Mouse (Mus musculus) MEL (cell line): ENCODE measurements around the gene Vmn1r137. TPM values are rescaled to one million over a fixed set of nuclear protein-coding genes. Genes with fewer than 3 reads are reported as not detected.
"Not testable (repeated sequence)": the region's sequence is repeated elsewhere in the genome, so short reads cannot be mapped to it uniquely, and the experiment has no call there.

Source experiments
- DNase-seq: peaks from one replicate; pipeline ENCODE4 v3.0.0; 2011; ENCODE audit warnings: low read depth, low spot score
- H3K27ac ChIP-seq: 2 replicates; pipeline ENCODE4 v1.5.1; 2012; ENCODE audit warnings: low read depth, mild to moderate bottlenecking, control low read depth, low read length, moderate library complexity; ENCODE audit not compliant: control insufficient read depth
- H3K27me3 ChIP-seq, 2 experiments: fragments of 150-350 bp in 1 of 2; sonication (generic) in 1 of 2; 2 replicates each; pipeline ENCODE4 v1.6.1; 2012; ENCODE audit warnings: low read length in 2 of 2, mild to moderate bottlenecking in 2 of 2, improper control_type of control experiment in 1 of 2, moderate library complexity in 1 of 2; ENCODE audit not compliant: insufficient read depth in 2 of 2, control insufficient read depth in 1 of 2
- H3K36me3 ChIP-seq, 2 experiments: 2 replicates each; pipeline ENCODE4 v1.6.1; 2012 to 2014; ENCODE audit warnings: low read length in 2 of 2, improper control_type of control experiment in 1 of 2, inconsistent platforms in 1 of 2, mild to moderate bottlenecking in 1 of 2; ENCODE audit not compliant: insufficient read depth in 2 of 2, control insufficient read depth in 1 of 2
- H3K4me1 ChIP-seq, 2 experiments: fragments of 150-350 bp in 1 of 2; sonication (generic) in 1 of 2; 2 replicates each; pipeline ENCODE4 v1.6.1; 2012; ENCODE audit warnings: low read length in 2 of 2, improper control_type of control experiment in 1 of 2, mild to moderate bottlenecking in 1 of 2; ENCODE audit not compliant: insufficient read depth in 2 of 2, control insufficient read depth in 1 of 2
- H3K4me3 ChIP-seq, 2 experiments: fragments of 150-350 bp in 1 of 2; sonication (generic) in 1 of 2; 2 replicates each; pipeline ENCODE4 v1.5.1; 2012; ENCODE audit warnings: low read depth in 2 of 2, low read length in 2 of 2, mild to moderate bottlenecking in 2 of 2, moderate library complexity in 2 of 2, control low read depth in 1 of 2, improper control_type of control experiment in 1 of 2; ENCODE audit not compliant: control insufficient read depth in 1 of 2, insufficient read depth in 1 of 2
- H3K79me2 ChIP-seq: 2 replicates; pipeline ENCODE4 v1.6.1; 2012; ENCODE audit warnings: mild to moderate bottlenecking, low read length, moderate library complexity; ENCODE audit not compliant: control insufficient read depth, poor library complexity, insufficient read depth
- H3K9ac ChIP-seq: 2 replicates; pipeline ENCODE4 v1.6.1; 2012; ENCODE audit warnings: low read depth, mild to moderate bottlenecking, control low read depth, low read length, moderate library complexity; ENCODE audit not compliant: control insufficient read depth, poor library complexity, severe bottlenecking
- H3K9me3 ChIP-seq: fragments of 150-350 bp; sonication (generic); replicated peaks from 2 replicates; pipeline ENCODE4 v1.6.1; 2012; ENCODE audit warnings: mild to moderate bottlenecking, low read length, improper control_type of control experiment, moderate library complexity; ENCODE audit not compliant: insufficient read depth
- polyA plus RNA-seq, 2 experiments: library from polyadenylated mRNA; stranded (reverse) in 1 of 2; unstranded in 1 of 2; fragments of >175 nt in 1 of 2; fragments of >200 nt in 1 of 2; gene quantifications; 2 replicates each; pipeline versions ENCODE4 v1.2.1 to v1.2.4; 2012; ENCODE audit warnings: low replicate concordance in 2 of 2, low read depth in 1 of 2; ENCODE audit not compliant: insufficient read length in 2 of 2, insufficient read depth in 1 of 2, missing spikeins in 1 of 2
- total RNA-seq: library from RNA; depleted of rRNA; stranded (reverse); fragments of 300-350 nt; gene quantifications from 2 replicates; pipeline ENCODE4 v1.2.3, GENCODE M21; 2012; rRNA removed

Gene Vmn1r137
- not detected in 2 replicates for total RNA-seq
- not detected for polyA plus RNA-seq

DNA sequence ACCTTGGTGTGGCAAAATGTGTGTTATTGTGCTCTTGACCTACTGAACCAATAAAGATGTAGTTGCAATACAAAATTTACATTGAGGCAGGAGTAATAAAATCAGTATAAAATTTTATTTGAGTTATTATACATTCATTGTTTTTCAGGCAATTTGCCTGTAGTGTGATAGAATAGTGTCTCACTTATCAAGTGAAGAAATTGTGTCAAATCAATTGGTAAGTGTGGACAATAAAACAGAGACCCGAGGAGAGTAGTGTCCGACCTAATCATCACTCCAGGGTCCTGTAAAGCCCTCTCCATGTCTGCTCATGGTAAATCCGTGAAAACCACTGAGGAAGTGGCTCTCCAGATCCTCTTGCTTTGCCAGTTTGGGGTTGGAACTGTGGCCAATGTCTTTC lies at the start of gene Vmn1r137:
TSS of gene Vmn1r137 (plus strand) at position 301 of the 400 bp plus-strand sequence.
- H3K4me1 ChIP-seq: not testable (repeated sequence)

DNA sequence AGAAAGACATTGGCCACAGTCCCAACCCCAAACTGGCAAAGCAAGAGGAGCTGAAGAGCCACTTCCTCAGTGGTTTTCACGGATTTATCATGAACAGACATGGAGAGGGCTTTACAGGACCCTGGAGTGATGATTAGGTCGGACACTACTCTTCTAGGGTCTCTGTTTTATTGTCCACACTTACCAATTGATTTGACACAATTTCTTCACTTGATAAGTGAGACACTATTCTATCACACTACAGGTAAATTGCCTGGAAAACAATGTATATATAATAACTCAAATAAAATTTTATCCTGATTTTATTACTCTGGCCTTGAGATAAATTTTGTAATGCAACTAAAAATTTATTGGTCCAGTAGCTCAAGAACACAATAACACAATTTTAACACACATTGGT lies 34.4 kb downstream of the Vmn1r137 start, which contains the start of gene Vmn1r138:
TSS of gene Vmn1r138 (minus strand) at position 101 of the 400 bp plus-strand sequence.
- H3K4me3 ChIP-seq, H3K9ac ChIP-seq, H3K9me3 ChIP-seq, H3K27ac ChIP-seq, H3K36me3 ChIP-seq, H3K27me3 ChIP-seq, DNase-seq, H3K4me1 ChIP-seq, H3K79me2 ChIP-seq: not testable (repeated sequence)

More for the DNA sequence above, at the start of gene Vmn1r137:
- H3K9ac ChIP-seq, H3K79me2 ChIP-seq, H3K27me3 ChIP-seq, DNase-seq, H3K4me3 ChIP-seq, H3K36me3 ChIP-seq, H3K9me3 ChIP-seq, H3K27ac ChIP-seq: not testable (repeated sequence)

Other genes with a start within 250 kb of the Vmn1r137 start
- gene Gm4175, start 233.1 kb upstream of the Vmn1r137 start, total RNA-seq: not detected in 2 replicates
- gene Gm4175, start 233.1 kb upstream of the Vmn1r137 start, polyA plus RNA-seq: not detected
- not detected in 2 replicates for gene Gm4177, start 197.9 kb upstream of the Vmn1r137 start, total RNA-seq
- gene Gm4177, start 197.9 kb upstream of the Vmn1r137 start, polyA plus RNA-seq: not detected
- not detected in 2 replicates for gene Vmn1r135, start 162.2 kb upstream of the Vmn1r137 start, total RNA-seq
- not detected for gene Vmn1r135, start 162.2 kb upstream of the Vmn1r137 start, polyA plus RNA-seq
- not detected in 2 replicates for gene Gm5725, start 150.3 kb upstream of the Vmn1r137 start, total RNA-seq
- not detected for gene Gm5725, start 150.3 kb upstream of the Vmn1r137 start, polyA plus RNA-seq
- gene Gm5891, start 73.3 kb upstream of the Vmn1r137 start, total RNA-seq: not detected in 2 replicates
- not detected for gene Gm5891, start 73.3 kb upstream of the Vmn1r137 start, polyA plus RNA-seq
- gene Vmn1r138, start 34.3 kb downstream of the Vmn1r137 start, total RNA-seq: not detected in 2 replicates
- gene Vmn1r138, start 34.3 kb downstream of the Vmn1r137 start, polyA plus RNA-seq: not detected
- not detected in 2 replicates for gene Gm6176, start 61.7 kb downstream of the Vmn1r137 start, total RNA-seq
- gene Gm6176, start 61.7 kb downstream of the Vmn1r137 start, polyA plus RNA-seq: not detected
- not detected in 2 replicates for gene Vmn1r139, start 74.5 kb downstream of the Vmn1r137 start, total RNA-seq
- gene Vmn1r139, start 74.5 kb downstream of the Vmn1r137 start, polyA plus RNA-seq: not detected
- not detected in 2 replicates for gene Gm16451, start 123.7 kb downstream of the Vmn1r137 start, total RNA-seq
- gene Gm16451, start 123.7 kb downstream of the Vmn1r137 start, polyA plus RNA-seq: not detected
- gene Gm10666, start 140.2 kb downstream of the Vmn1r137 start, total RNA-seq: not detected in 2 replicates
- gene Gm10666, start 140.2 kb downstream of the Vmn1r137 start, polyA plus RNA-seq: not detected
- gene Vmn1r142, start 169.4 kb downstream of the Vmn1r137 start, total RNA-seq: not detected in 2 replicates
- gene Vmn1r142, start 169.4 kb downstream of the Vmn1r137 start, polyA plus RNA-seq: not detected
- gene Vmn1r143, start 194.8 kb downstream of the Vmn1r137 start, total RNA-seq: not detected in 2 replicates
- not detected for gene Vmn1r143, start 194.8 kb downstream of the Vmn1r137 start, polyA plus RNA-seq
- gene Gm8653, start 206.7 kb downstream of the Vmn1r137 start, total RNA-seq: not detected in 2 replicates
- gene Gm8653, start 206.7 kb downstream of the Vmn1r137 start, polyA plus RNA-seq: not detected
- gene Gm8453, start 234.9 kb downstream of the Vmn1r137 start, total RNA-seq: not detected in 2 replicates
- gene Gm8453, start 234.9 kb downstream of the Vmn1r137 start, polyA plus RNA-seq: not detected